Mouse (Mus musculus): ENCODE measurements around the gene Srrd. TPM values are rescaled to one million over a fixed set of nuclear protein-coding genes. Genes with fewer than 3 reads are reported as not detected.

Srrd gene
- polyA plus RNA-seq, 1 experiment = 38.4 TPM

DNA sequence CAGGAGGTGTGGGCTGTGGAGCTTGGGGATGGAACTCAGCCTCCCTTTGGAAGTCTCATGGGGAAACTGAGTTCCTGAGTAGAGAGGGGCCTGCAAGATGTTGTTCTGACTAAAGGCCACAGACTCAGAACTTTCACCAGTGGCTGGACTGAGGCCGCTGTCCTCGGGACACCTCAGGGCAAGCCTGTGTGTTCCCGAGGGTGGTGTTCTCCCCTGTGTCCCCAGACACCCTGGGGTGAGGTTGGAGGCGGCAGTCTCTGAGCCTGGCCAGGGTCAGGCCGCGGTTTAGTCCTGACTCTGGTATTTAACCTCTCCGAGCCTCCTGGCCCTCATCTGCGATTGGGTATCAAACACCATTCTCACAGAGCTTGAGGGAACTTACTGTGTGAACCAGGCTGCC lies 47.3 kb downstream of the Srrd start:
- H3K4me3 ChIP-seq (replicated peaks; ENCODE audit: extremely low read depth, low read depth, low read length) = no peak overlapping the region
- TF ChIP-seq CTCF (IDR thresholded peaks at IDR 0.05; ENCODE audit: insufficient read depth, low read length) = no peak
- no peak for TF ChIP-seq POLR2A (IDR thresholded peaks at IDR 0.05; ENCODE audit: borderline replicate concordance, extremely low read depth, low read depth, low read length)
- H3K4me1 ChIP-seq (ENCODE audit: control insufficient read depth, insufficient read depth, low read length) = peaks cover 56% of the 10 kb centered on the region
- DNase-seq = no peak
- 71% methylated on average over 8 of the region's 8 CpGs for WGBS

DNA sequence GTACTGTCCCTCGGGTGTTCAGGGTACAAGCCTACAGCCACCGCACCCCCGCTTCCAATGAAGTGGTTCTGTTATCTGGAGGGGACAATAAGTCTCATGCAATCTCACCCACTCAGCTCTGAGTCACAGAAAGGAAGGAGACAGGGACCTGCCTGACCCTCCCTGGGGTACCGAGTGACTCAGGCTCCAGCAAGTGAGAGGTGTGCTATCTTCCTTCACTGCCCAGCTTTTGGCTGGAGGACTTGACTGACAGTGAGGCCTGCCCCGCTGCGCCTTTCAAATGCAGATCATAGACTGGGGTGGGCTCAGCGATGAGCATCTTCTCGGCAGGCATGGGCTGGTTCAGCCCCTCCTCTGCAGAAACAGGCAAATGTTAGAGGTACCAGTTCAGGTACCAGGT lies 47.7 kb downstream of the Srrd start:
- H3K4me1 ChIP-seq (ENCODE audit: control insufficient read depth, insufficient read depth, low read length) = peaks cover 57% of the 10 kb centered on the region
- H3K4me3 ChIP-seq (replicated peaks; ENCODE audit: extremely low read depth, low read depth, low read length) = no peak overlapping the region
- 66% methylated on average over 8 of the region's 8 CpGs for WGBS
- DNase-seq = no peak
- TF ChIP-seq CTCF (IDR thresholded peaks at IDR 0.05; ENCODE audit: insufficient read depth, low read length) (no peak), POLR2A (IDR thresholded peaks at IDR 0.05; ENCODE audit: borderline replicate concordance, extremely low read depth, low read depth, low read length) (no peak)

DNA sequence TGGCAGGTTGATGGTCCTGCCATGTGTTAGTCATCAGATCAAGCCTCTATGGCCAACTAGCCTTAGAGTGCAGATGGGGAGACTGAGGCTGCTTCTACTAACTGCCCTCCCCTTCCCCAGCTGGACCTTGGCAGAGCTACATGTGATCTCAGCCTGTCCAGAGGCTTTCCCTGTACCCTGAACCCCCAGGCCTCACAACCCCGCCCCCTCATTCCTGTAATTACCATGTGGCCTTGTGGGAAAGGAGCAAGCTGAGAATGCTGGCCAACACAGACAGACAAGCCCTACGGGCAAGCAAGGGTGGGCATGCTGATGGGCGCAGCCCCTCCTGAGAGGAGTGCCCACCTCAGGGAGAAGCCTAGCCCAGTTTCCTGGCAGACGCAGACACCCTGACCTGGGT lies 48.1 kb downstream of the Srrd start:
- peaks cover 58% of the 10 kb centered on the region for H3K4me1 ChIP-seq (ENCODE audit: control insufficient read depth, insufficient read depth, low read length)

DNA sequence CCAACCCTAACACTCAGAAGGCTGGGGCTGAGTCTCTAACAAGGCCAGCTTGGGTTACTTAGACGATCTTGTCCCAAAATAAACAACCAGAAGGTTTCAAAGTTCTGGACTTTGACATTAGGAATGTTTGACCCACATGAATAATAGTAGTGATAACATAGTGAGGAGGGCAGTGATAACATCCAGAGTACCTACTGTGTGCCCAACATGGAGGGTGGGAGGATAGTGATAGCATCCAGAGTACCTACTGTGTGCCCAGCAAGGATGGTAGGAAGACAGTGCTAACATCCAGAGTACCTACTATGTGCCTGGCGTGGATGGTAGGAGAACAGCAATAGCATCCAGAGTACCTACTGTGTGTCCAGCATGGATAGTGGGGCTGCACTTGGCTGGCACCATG lies 49.0 kb downstream of the Srrd start:
- no peak for DNase-seq
- Histone ChIP-seq H3K4me3 (replicated peaks; ENCODE audit: extremely low read depth, low read depth, low read length) (no peak overlapping the region), H3K4me1 (ENCODE audit: control insufficient read depth, insufficient read depth, low read length) (peaks cover 54% of the 10 kb centered on the region)
- TF ChIP-seq CTCF (IDR thresholded peaks at IDR 0.05; ENCODE audit: insufficient read depth, low read length) (no peak), POLR2A (IDR thresholded peaks at IDR 0.05; ENCODE audit: borderline replicate concordance, extremely low read depth, low read depth, low read length) (no peak)
- 58% methylated on average over 2 of the region's 2 CpGs for WGBS

More for the DNA sequence above, 48.1 kb downstream of the Srrd start:
- 63% methylated on average over 4 of the region's 4 CpGs for WGBS
- DNase-seq = no peak
- H3K4me3 ChIP-seq (replicated peaks; ENCODE audit: extremely low read depth, low read depth, low read length) = no peak overlapping the region
- TF ChIP-seq POLR2A (IDR thresholded peaks at IDR 0.05; ENCODE audit: borderline replicate concordance, extremely low read depth, low read depth, low read length) (no peak), CTCF (IDR thresholded peaks at IDR 0.05; ENCODE audit: insufficient read depth, low read length) (no peak)

DNA sequence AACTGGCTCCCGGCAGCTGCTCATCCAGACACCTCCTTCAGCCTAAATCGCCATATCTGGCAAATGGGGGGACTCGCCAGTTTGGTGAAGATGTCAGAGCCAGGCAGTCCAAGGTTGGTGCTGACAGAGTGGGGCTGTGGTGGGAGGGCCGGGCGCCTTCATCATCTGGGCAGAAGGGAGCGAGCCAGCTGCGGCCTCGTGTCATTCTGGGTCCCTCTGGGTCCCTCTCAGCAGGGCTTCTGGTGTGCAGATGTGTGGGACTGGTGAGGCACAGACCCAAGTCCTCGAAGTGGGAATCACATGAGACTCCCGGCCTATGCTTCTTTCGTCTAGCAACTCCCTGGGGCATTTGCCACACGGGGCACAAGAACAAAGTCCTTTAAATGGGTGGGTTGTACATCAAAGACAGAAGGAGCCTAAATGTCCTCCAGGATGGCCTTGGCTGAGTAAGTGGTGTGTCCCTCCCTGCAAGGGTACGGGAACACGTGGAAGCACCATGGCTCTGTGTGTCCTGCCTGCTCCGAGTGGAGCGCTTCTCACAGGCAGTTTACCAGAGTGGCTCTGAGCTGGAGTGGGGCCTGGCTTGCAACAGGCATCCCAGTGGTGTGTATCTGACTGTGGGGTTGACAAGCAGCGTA lies 50.4 kb downstream of the Srrd start:
- DNase-seq = no peak
- TF ChIP-seq POLR2A (IDR thresholded peaks at IDR 0.05; ENCODE audit: borderline replicate concordance, extremely low read depth, low read depth, low read length) (no peak), CTCF (IDR thresholded peaks at IDR 0.05; ENCODE audit: insufficient read depth, low read length) (no peak)
- H3K4me1 ChIP-seq (ENCODE audit: control insufficient read depth, insufficient read depth, low read length) = peaks cover 54% of the 10 kb centered on the region
- WGBS = 68% methylated on average over 17 of the region's 17 CpGs
- no peak overlapping the region for H3K4me3 ChIP-seq (replicated peaks; ENCODE audit: extremely low read depth, low read depth, low read length)

DNA sequence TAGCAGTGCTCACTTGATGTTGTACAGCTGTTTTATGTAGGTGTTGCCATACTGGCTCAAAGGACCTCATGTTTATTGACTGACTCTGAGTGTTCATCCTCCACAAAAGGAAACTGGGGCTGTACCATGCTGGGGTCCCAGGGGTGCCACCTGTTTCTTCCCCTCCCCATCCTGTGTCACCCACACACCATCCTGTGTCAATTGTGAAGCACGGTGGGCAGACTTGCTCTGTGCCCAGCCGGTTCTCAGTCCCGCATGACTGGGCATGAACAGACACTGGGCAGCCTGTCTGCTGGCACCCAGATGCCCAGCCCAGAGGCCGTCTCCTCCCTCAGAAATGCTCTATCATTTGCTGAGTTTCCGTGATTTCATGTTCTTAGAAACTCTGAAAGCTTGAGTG lies 51.0 kb downstream of the Srrd start:
- Histone ChIP-seq H3K4me1 (ENCODE audit: control insufficient read depth, insufficient read depth, low read length) (peaks cover 53% of the 10 kb centered on the region), H3K4me3 (replicated peaks; ENCODE audit: extremely low read depth, low read depth, low read length) (no peak overlapping the region)
- no peak for TF ChIP-seq CTCF (IDR thresholded peaks at IDR 0.05; ENCODE audit: insufficient read depth, low read length)
- TF ChIP-seq POLR2A (IDR thresholded peaks at IDR 0.05; ENCODE audit: borderline replicate concordance, extremely low read depth, low read depth, low read length) = no peak
- DNase-seq = no peak
- WGBS = 62% methylated on average over 5 of the region's 5 CpGs

DNA sequence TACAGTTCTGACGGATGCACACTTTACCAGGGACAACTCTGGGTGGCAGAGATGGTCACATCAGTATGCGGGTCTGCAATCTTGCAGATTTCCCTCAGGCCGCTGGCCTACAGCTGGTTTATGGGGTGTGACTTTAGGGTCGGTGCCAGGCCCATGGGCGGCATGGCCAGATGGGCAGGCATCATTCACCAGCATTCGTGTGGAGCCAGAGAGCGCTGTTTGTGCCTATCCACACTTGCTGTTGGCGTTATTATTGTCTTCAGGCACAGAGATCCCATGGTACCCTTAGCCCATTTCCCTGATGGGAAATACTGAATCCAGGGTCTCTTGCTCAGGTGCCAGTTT lies 52.3 kb downstream of the Srrd start:
- no peak for TF ChIP-seq CTCF (IDR thresholded peaks at IDR 0.05; ENCODE audit: insufficient read depth, low read length)
- no peak for TF ChIP-seq POLR2A (IDR thresholded peaks at IDR 0.05; ENCODE audit: borderline replicate concordance, extremely low read depth, low read depth, low read length)
- no peak for DNase-seq
- H3K4me1 ChIP-seq (ENCODE audit: control insufficient read depth, insufficient read depth, low read length) = peaks cover 53% of the 10 kb centered on the region
- peak overlapping the region; percentile 40 for H3K4me3 ChIP-seq (replicated peaks; ENCODE audit: extremely low read depth, low read depth, low read length)
- 55% methylated on average over 8 of the region's 8 CpGs for WGBS

DNA sequence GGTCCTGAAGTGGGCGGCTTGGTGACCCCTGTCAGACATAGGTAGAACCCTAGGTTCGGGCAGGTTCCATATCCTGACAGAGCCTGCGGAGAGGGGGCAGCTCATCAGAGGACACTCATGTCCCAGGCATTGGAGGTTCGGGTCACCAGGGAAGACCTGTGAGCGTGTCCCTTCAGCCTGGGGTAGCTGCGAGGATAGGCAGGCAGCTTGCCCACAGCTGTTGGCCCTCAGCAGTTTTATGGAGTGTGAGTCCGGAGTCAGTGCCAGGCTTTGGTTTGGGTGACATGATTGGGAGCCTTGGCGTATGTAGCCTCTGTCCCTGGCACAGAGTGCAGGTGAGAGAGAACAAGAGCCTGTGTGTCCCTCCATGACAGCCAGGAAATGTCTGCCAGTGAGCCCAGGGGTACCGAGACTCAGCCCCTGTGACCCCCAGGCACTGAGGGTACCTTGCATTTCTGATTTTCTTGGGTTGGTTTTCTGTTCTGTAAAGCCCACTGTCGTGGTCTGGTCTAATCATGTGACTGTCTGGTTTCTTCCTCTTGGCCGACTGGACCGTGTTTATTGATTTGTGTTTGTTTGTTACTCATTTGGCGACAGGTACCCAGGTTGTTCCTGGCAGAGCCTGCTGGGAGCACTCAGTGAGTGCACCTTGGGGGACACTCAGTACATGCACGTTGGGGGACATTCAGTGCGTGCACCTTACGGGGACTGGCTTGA lies 52.9 kb downstream of the Srrd start:
- 45% methylated on average over 16 of the region's 16 CpGs for WGBS
- TF ChIP-seq CTCF (IDR thresholded peaks at IDR 0.05; ENCODE audit: insufficient read depth, low read length) = no peak
- no peak for TF ChIP-seq POLR2A (IDR thresholded peaks at IDR 0.05; ENCODE audit: borderline replicate concordance, extremely low read depth, low read depth, low read length)
- Histone ChIP-seq H3K4me3 (replicated peaks; ENCODE audit: extremely low read depth, low read depth, low read length) (peak overlapping the region; percentile 40), H3K4me1 (ENCODE audit: control insufficient read depth, insufficient read depth, low read length) (peaks cover 55% of the 10 kb centered on the region)
- no peak for DNase-seq

DNA sequence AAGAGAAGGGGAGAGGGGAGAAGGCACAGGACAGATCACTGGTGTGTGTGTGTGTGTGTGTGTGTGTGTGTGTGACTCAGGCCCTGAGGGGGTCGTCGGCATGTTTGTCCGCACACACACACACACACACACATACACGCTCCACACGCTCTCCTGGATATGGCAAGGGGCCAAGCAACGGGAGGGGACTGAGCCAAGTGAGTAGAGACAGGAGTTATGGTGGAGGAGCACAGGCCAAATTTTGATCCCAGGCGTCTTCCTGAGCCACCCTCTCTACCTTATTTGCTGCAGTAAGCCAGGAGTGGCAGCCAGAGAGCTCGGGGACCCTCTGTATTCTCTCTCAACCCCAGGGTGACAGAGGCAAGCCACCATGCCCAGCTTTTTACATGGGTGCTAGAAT lies 53.6 kb downstream of the Srrd start:
- WGBS = 28% methylated on average over 6 of the region's 8 CpGs
- DNase-seq = no peak
- Histone ChIP-seq H3K4me3 (replicated peaks; ENCODE audit: extremely low read depth, low read depth, low read length) (peak overlapping the region; percentile 79), H3K4me1 (ENCODE audit: control insufficient read depth, insufficient read depth, low read length) (peaks cover 55% of the 10 kb centered on the region)
- TF ChIP-seq CTCF (IDR thresholded peaks at IDR 0.05; ENCODE audit: insufficient read depth, low read length) (no peak), POLR2A (IDR thresholded peaks at IDR 0.05; ENCODE audit: borderline replicate concordance, extremely low read depth, low read depth, low read length) (no peak)
